Mouse (Mus musculus) heart, adult 2 months (tissue): ENCODE measurements around the gene 4930524J08Rik.

Experiments used
- CTCF ChIP-seq: fragments of 200-600 bp; IDR thresholded peaks from 2 replicates; pipeline ENCODE4 v1.8.1; 2022; ENCODE audit warnings: antibody characterized with exemption, mild to moderate bottlenecking, moderate library complexity
- EP300 ChIP-seq: fragments of 200-500 bp; IDR thresholded peaks from 2 replicates; pipeline ENCODE4 v1.6.1; 2011; ENCODE audit warnings: low read depth, low read length, control low read depth; ENCODE audit not compliant: insufficient read depth
- POLR2A ChIP-seq: fragments of 200-500 bp; IDR thresholded peaks from 2 replicates; pipeline ENCODE4 v1.6.1; 2011; ENCODE audit warnings: mild to moderate bottlenecking, low read depth, low read length, control low read depth; ENCODE audit not compliant: insufficient read depth

DNA sequence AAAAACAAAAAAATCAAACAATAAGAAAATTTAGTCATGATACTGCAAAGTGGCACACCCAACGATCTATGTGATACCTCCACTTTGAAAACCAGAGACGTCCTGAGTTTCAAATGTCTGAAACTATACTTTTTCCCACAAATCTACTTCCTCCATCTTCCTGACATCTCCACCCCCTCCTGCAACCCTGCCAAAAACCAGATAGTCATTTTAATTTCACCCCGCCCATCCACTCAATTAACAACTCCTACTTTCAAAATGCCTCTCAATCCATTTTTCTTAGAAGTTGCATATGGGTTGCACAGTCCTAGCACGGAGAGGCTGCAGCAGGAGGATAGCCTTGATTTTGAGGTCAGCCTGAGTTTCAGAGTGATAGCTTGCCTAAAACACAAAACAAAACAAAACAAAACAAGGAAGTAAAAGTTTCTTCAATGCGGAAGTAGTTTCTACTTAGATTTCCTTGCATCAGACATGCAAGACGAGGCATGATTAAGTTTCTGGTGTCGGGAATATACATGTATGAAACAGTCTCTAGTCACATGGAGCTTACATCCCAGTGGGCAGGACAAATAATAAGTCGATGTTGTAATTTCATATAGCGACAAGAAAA is 4.7 kb downstream of the 4930524J08Rik start:
- TF ChIP-seq CTCF = no peak
- TF ChIP-seq EP300 = no peak
- no peak for TF ChIP-seq POLR2A
